Mouse (Mus musculus) heart, adult 2 months (tissue): ENCODE measurements around the gene Map3k9.

Experiments
- CTCF ChIP-seq: fragments of 200-600 bp; IDR thresholded peaks from 2 replicates; pipeline ENCODE4 v1.8.1; 2022; ENCODE audit warnings: antibody characterized with exemption, mild to moderate bottlenecking, moderate library complexity
- EP300 ChIP-seq: fragments of 200-500 bp; IDR thresholded peaks from 2 replicates; pipeline ENCODE4 v1.6.1; 2011; ENCODE audit warnings: low read depth, low read length, control low read depth; ENCODE audit not compliant: insufficient read depth
- POLR2A ChIP-seq: fragments of 200-500 bp; IDR thresholded peaks from 2 replicates; pipeline ENCODE4 v1.6.1; 2011; ENCODE audit warnings: mild to moderate bottlenecking, low read depth, low read length, control low read depth; ENCODE audit not compliant: insufficient read depth

GRCm38 (mm10) chr12:81822176-81822575 is 41.2 kb upstream of the Map3k9 start:
- no peak for TF ChIP-seq POLR2A
- TF ChIP-seq EP300 = no peak
- TF ChIP-seq CTCF = no peak
